Mouse (Mus musculus): ENCODE results near the gene Zfp874a.
"Not testable (repeated sequence)": the region's sequence is repeated elsewhere in the genome, so short reads cannot be mapped to it uniquely, and the experiment has no call there.

The Zfp874a gene

DNA sequence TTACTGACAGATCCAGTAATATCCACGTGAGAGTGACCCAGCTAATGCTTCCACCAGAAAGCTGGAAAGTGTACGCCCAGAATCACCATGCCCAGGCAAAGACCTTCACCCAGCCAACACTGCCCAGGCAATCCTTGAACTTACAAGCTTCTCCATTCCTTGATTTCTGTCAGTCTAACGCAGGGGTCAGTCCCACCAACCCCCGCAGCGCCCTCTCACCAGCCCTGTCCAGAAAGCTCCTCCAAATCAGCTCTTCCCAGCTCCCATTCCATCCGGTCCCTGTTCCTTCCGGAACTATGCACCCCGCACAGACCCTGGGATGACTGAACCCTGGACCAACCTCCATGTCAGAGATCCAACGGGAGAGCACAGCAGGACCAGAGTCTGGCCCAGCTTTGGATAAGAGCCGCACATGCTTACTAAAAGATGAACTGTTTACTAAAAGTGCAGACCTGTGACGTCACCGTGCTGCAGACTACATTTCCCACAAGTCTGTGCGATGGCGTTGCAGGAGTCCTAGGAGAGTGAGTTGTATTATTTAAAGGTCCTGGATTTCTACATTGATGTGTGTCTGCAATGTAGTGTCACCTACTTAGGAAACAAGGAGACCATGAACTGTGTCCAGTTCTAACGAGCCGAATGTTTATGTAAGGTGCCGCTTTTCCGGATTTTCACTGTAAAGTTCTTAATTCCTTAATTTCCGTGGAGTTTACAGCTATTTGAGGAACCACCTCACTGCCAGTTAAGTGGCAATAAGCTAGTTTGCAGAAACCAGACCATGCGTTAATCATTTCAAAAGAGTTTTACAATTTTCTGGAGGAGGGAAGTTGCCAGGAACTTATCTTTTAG, at the start of gene Zfp874a:
Gene Zfp874a, minus strand, starts transcription at position 453 of the 849 bp plus-strand sequence.
- DNase-seq (ENCODE audit: low spot score in 2 of 2): peak; percentile 75 to 92

DNA sequence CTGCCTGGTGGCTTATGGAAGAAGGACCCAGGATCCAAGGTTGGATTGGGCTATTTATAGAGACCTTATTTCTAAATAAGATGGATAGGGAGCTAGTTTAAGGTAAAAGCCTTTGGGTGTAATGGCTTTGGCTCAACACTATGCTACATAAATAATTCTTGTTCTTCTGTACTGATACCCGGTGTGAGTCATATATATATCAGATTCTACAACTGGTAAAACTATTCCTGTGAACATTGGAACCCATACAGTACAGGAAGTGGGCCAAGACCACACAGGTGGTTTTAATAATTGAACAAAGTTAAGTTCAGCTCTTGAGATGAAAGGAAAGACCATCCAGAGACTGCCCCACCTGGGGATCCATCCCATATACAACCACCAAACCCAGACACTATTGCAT, 49.5 kb upstream of the Zfp874a start:
- no peak for DNase-seq (ENCODE audit: low spot score in 2 of 2)

DNA sequence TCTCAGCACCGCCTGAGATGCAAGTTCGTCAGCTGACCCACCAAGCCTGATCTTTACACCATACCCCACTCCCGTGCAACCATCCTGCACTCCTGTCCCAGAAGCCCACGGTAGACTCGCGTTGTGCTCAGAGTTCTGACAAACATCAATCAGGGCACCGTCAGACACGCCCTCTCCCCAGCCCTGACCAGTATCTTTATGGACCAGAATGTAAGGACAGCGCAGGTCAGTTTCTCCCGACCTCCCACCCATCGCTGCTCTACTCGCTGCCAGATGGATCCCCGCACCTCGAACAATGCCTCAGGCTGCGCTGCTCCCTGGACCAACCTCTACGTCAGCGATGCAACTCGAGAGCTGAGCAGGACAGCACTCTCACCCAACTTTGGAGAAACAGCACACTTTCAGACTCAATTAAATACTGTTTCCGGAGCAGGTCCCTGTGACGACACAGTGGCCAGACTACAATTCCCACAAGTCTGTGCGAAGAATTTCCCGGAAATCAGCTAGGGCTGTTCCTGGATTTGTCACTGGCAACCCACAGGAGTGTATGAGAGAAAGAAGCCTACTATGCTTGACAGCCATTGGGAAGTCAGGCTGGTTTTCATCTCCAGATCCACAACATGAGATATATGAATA, 48.8 kb upstream of the Zfp874a start, which contains the start of gene Zfp58:
Gene Zfp58, minus strand, starts transcription at position 472 of the 636 bp plus-strand sequence.
- DNase-seq (ENCODE audit: low spot score in 2 of 2): peak; percentile 45 to 75

DNA sequence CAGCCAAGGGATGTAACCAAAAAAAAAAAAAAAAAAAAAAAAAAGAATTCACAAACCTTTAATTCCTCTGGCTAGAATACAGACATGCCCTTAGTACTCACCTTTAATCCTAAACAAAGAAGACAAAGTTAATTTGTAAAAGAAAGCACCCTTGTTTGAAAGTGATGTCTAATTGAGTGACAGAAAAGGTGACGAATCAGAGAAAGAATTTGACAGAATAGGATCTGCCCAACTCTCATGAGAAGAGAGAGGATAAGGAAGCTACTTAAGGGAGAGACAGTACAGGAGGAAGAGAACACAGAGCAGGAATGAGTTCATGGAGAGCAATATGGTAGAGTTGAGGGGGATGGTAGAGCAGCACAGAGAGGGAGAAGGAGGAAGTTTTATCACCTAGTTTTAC, 44.2 kb upstream of the Zfp874a start:
- DNase-seq (ENCODE audit: low spot score in 2 of 2): no peak

DNA sequence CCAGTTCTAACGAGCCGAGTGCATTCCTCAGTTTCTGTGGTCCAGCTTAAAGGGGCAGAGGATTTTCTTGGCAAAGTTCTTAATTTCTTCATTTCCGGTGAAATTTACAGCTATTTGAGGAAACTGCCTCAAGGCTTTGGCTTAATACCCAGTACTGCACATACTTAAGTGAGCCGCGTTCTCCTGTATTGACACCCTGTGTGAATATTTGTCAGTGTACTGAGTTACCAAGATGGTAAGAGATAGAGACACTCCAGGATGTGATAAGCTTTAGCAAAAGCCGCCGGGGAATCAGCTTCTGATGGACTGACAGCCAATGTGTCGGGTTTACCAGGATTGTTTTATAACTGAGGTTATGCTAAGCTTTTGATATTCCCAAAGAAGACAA, 33.0 kb upstream of the Zfp874a start:
- peak in 1 of 2 experiments; percentile 14 for DNase-seq (ENCODE audit: low spot score in 2 of 2)

DNA sequence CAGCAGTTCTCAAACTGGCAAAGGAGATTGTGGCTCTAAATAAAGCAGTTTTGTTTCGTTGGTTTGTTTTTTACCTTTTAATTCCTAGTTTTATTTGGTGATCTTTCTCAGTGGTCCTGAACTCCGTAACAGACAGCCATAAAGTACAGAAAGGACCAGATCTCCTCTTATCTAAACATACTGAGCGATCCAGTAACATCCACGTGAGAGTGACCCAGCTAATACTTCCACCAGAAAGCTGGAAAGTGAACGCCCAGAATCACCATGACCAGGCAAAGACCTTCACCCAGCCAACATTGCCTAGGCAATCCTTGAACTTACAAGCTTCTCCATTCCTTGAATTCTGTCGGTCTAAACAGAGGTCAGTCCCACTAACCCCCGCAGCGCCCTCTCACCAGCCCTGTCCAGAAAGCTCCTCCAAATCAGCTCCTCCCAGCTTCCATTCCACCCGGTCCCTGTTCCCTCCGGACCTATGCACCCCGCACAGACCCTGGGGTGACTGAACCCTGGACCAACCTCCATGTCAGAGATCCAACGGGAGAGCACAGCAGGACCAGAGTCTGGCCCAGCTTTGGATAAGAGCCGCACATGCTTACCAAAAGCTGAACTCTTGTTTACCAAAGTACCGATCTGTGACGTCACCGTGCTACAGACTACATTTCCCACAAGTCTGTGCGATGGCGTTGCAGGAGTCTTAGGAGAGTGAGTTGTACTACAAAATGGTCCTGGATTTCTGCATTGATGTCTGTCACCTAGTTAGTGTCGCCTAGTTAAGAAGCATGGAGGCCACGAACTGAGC, 32.4 kb upstream of the Zfp874a start, which contains the start of gene Zfp874b:
Gene Zfp874b, minus strand, starts transcription at position 634 of the 799 bp plus-strand sequence.
- DNase-seq (ENCODE audit: low spot score in 2 of 2): peak; percentile 86 to 90

DNA sequence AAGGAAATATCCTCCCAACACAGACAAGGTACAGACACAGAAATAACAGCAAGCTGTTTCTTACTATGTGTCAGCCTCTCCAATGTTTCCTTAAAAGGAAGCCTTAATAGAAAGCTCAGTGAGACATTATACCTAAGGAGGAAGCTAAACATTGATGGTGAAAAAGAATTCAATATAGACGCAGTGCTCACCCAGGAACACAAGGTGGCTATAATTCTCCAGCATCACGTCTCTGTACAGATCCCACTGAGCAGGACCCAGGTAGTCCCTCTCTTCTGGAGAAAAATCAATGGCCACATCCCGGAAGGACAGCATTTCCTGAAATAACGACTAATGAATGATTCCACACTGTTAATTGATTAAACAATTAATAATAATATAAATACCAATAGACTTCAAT, 30.1 kb upstream of the Zfp874a start:
- DNase-seq (ENCODE audit: low spot score in 2 of 2): no peak

DNA sequence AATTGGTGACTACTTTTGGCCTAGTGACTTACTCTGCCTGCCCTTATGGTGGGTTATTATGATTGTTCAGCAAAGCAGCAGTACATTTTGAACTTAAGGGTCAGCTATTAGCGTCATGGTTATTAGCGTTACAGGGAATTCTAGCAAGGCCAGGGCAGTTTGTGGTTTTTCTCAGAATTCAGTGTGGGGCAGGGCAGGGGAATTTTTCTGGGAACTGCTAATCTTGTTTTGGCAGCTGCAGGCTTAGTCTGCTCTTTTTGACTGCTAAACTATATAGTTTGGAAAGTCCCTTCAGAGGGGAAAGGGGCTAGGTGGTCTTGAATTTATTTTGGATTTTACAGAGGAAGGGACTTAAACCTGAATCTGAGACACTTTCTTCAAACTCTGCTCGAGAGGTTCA, 17.9 kb upstream of the Zfp874a start:
- DNase-seq (ENCODE audit: low spot score in 2 of 2): no peak

DNA sequence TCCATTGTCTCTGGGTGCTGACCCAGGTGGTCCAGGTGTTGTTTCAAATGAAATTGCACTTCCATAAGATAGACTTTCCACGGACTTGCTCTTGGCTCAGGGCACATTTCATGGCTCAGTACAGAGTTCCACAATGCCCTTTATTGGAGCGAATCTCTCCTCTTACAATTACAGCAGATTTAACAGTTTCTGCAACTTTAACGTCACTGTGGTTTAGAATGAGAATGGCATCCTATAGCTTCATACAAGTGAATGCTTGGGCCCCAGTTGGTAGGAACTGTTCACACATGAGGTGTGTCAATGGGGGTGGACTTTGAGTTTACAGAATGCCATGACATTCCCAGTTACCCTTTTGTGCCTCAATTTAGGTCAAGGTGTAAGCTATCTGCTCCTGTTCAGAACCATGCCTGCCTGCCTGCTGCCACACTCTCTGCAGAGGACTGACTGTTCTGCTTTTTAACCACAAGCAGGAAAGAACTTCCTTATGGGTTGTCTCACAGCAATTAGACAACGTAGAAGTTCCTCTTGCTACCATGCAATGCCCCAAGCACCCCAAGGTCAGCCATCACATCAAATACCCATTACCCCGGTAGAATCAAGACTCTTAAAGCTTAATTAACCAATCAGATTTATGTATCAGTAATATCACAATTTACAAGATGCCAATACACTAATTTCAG, 12.2 kb upstream of the Zfp874a start:
- DNase-seq (ENCODE audit: low spot score in 2 of 2): not testable (repeated sequence)

DNA sequence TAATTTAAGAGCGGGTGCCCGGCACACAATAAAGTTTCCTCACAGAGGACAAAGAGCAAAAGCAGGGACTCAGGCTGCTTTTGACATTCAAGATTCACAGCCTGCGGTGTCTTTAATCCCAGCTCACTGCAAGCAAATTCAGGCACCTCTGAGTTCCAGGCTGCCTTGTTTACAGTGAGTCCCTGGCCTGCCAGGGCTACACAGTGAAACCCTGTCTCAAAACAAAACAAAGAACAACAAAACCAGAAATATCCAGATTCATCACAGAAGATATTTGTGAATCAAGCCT, 541 bp upstream of the Zfp874a start:
- DNase-seq (ENCODE audit: low spot score in 2 of 2): no peak

DNA sequence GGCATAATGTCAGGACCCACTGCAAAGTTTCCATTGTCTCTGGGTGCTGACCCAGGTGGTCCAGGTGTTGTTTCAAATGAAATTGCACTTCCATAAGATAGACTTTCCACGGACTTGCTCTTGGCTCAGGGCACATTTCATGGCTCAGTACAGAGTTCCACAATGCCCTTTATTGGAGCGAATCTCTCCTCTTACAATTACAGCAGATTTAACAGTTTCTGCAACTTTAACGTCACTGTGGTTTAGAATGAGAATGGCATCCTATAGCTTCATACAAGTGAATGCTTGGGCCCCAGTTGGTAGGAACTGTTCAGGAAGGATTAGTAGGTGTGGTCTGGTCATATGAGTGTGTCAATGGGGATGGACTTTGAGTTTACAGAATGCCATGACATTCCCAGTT, 14.3 kb downstream of the Zfp874a start:
- DNase-seq (ENCODE audit: low spot score in 2 of 2): not testable (repeated sequence)

DNA sequence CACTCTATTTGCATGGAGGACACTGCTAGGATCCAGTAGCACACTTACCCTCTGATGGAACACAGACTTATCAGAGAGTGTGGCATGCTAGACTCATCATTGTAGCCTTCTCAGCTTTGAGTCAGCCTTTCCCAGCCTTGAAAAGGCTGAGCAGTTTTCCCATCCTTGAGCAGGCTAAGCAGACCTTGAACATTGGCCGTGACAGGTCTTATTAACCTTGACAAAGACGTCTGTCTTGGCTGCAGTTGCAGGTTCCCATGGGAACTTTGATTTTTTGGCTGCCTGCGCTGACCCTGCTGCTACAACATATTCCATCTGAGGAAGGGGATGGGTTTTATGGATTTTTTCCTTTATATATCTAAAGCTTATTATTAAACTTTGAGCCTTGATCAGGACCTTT, 23.3 kb downstream of the Zfp874a start:
- no peak for DNase-seq (ENCODE audit: low spot score in 2 of 2)

DNA sequence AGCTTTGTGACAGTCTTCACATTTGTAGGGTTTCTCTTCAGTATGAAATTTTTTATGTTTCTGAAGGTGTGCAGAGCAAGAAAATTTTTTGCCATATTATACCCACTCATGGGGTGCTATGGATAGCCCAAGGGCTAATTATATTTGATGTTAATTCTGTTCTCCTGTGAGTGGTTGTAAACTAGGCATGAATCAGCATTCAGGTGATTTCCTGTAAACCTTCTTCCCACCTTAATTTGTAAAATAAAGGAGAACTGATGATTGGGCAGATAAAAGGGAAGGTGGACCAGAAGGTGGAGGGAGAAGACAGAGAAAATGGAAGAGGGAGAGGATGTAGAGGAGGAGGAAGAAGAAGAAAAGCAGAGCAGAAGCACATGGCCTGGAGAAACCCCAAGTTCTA, 25.7 kb downstream of the Zfp874a start:
- DNase-seq (ENCODE audit: low spot score in 2 of 2): not testable (repeated sequence)

DNA sequence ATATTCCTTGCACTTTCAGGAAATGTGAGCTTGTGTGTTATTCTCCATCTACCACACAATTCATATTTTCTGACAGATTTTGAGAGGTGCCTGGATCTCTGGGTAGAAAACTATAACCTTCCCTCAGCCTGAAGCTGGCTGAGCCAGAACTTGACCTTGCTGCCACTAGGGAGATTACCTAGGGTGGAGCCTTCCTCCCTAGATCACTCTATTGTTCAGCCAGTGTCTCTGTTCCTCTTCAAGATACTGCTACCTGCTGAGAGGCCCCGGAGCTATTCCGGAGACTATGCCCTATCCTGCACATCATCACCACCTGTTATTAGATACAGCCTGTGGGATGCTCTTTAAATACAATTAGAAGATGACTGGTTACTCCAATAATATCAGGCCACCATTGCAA, 28.9 kb downstream of the Zfp874a start:
- DNase-seq (ENCODE audit: low spot score in 2 of 2): not testable (repeated sequence)

DNA sequence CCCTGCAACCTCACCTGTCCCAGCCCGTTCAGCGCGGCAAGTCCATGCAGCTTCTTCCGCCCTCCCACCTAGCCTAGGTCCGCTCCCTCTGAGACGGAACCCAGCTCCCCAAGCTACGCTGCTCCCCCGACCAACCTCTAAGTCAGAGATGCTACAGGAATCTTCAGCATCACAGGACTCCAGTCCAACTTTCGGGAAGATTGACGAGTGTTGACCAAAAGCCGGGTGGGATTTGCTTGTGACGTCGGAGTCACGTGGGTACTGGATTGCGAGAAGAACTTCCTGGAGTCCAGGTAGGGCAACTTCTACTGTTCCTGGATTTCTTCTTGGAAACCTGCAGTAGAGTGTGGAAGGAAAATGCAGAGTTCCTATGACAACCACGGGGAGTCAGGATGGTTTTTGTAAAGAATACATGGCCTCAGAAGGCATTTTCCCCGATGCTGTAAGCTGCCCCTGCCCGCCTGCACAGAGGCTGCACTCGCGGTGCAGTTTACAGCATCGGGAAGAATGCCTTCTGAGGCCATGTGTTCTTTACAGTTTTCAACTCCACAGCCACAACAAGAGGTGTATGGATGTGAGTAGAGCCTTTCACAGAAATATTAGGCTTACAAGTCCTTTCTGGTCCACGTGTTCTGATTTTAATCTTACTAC, 30.1 kb downstream of the Zfp874a start, which contains the start of gene Zfp459:
Gene Zfp459, minus strand, starts transcription at position 212 of the 651 bp plus-strand sequence.
- peak; percentile 25 to 35 for DNase-seq (ENCODE audit: low spot score in 2 of 2)

DNA sequence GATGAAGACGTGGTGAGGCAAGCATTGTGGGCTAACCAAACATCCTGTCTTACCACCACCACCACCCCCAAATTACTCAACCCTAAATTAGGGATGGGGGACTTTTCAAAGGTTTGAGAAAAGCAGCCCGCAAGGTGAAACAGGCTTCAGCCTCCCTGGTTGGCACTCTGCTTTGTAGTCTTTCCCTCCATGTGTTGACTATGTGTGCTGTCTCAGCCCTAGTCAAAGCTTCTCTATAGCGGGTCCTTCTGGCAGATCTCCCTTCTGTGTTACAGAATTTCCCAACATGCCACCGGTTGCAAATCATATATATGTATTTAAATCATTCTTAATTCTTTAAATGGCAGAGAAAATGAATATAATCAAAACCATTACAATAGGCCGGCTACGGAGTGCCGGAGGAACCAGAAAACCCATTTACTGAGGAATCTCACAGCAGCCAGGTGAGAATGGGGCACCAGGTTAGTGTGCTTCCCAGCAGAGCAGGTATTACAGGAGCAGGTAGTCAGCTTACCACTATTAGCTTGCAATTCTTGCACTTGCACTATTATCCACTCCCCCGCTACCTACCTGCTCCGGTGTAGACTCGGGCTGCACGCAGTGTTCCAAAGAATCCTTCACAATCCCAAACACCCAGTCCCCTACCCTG, 30.7 kb downstream of the Zfp874a start:
- DNase-seq (ENCODE audit: low spot score in 2 of 2): no peak

DNA sequence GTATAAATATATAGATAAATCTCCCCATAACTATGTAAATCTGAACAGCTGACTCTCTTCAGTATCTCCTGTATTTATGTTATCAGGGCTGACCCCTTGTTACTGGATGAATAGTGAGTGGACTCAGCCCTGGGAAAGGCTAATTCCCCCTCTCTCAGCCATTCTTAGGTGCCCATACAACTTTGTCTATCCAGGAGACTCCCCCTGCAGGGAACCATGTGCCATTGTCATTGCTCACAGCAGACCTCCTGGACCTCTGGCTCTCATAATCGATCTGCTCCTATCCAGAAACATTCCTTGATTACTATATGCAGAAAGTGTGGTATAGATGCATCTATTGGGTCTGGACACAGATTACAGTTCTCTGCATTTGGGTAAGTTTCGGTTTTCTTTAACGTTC, 34.6 kb downstream of the Zfp874a start:
- DNase-seq (ENCODE audit: low spot score in 2 of 2): no peak

DNA sequence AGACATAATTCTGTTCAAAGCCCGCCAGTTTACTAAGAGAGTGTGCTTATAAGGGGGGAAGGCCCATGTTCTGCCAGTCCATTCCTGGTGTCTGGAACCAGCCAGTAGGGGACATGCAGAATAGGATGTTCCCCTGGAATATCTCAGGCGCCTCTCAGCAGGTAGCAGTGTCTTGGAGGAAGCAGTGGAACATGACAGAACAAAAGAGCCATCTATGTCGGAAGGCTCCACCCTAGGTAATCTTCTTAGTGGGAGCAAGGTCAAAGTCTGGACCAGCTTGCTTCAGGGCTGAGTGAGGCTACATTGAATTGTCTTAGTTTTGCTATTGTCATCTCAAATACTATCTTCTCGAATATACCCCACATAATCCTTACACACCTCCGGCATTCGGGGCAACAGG, 35.7 kb downstream of the Zfp874a start:
- no peak for DNase-seq (ENCODE audit: low spot score in 2 of 2)

DNA sequence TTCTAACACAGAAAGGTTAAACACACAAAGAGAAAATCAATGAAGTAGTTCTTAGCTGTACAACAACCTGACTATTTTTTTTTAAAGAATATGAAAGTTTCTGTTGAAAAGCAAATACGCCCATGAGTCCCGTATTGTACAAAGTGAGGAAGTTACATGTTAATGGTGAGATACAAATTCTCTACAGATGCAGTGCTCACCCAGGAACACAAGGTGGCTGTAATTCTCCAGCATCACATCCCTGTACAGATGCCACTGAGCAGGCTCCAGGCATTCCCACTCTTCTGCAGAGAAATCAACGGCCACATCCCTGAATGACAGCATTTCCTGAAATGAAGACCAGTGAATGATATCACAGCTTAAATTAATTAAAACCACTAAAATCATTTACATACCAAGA, 37.8 kb downstream of the Zfp874a start:
- DNase-seq (ENCODE audit: low spot score in 2 of 2): not testable (repeated sequence)

DNA sequence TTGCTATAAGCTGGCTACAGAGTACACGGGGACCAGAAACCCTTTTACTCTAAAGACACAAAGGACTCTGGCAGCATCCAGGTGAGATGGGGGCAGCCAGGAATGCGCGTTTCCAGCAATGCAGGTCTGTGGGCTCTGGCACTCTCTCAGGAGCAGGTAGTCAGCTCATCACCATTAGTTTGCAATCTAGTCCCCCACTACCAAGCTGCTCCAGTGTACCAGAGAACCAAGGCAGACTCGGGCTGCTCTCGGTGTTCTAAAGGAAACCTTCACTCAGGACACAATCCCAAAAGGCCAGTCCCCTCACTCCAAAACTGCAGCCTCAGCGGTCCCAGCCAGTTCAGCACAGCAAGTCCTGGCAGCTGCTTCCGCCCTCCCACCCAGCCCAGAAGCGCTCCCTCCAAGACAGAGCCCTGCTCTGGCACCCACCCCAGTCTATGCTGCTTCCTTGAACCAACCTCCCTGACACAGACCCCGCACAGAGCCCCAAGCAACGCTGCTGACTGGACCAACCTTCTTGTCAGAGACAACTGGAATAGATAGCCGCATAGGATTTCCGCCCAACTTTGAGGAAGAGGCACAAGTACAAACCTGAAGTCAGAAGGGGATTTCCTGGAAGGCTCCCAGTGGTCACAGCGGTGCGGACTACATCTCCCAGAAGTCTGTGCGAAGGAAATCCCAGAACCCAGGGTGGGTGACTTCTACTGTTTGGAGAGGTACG, 52.1 kb downstream of the Zfp874a start, which contains the start of gene Zfp429:
Gene Zfp429, minus strand, starts transcription at position 637 of the 721 bp plus-strand sequence.
- peak; percentile 43 to 70 for DNase-seq (ENCODE audit: low spot score in 2 of 2)
